Mouse (Mus musculus): ENCODE data around the gene Lgi4. TPM values are rescaled to one million over a fixed set of nuclear protein-coding genes. Genes with fewer than 3 reads are reported as not detected.
A peak's percentile ranks its signal among the peaks of the same experiment; 100 is the strongest.

Lgi4 gene
- total RNA-seq, 1 experiment from 2014 or later = 5.6 TPM

DNA sequence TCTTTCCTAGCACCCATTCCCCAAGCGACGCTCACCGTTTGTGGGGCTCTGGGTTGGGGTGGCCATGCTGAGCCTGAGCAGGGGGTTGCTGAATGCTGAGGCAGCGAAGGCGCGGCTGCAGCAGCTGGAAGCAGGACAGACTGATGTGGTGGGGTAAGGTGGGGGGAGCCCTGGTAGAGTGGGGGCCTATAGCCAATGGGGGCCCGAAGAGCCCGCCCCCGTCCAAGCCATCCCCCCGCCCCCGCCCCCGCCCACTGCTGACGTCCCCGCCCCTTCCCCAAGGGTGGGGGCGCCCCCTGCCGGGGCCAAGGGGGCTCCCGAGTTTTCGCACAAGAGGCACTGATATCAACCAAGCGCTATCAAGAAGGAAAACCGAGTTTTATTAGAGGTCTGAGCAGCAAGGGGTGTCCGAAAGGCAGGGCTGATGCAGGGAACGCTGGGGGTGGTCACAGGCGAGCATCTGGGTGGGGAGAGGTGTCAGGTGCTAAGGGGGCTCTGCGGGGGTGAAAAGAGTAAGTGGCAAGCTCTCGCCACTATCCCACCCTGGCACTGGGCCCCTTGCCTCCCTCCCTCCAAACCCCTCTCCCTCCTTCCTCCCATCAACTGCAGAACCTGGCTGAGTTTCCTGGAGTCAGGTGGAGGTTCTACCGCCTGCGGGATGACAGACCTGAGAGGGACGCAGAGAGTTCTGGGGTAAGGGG is 7.7 kb upstream of the Lgi4 start, which contains the start of gene Fxyd7:
TSS of gene Fxyd7 (minus strand) at position 147 of the 701 bp plus-strand sequence.
- no peak for DNase-seq

DNA sequence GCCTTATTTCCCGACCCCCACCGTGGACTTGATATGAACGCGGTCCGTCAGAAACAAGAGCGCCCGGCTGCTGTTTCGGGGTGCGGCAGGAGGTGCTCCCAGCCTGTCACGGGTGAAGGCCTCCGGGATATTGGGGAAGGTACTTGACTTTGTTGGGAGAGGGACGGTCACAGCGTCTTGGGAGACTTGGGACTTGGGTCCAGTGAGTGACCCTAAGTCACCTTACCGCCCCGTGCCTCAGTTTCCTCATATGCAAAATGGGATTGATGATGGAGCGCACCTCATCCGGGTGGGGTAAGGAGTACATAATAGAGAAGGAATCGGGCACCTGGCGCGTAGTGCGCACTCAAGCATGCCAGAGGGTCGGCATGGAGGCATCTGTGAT is 6.9 kb upstream of the Lgi4 start:
- DNase-seq = no peak

DNA sequence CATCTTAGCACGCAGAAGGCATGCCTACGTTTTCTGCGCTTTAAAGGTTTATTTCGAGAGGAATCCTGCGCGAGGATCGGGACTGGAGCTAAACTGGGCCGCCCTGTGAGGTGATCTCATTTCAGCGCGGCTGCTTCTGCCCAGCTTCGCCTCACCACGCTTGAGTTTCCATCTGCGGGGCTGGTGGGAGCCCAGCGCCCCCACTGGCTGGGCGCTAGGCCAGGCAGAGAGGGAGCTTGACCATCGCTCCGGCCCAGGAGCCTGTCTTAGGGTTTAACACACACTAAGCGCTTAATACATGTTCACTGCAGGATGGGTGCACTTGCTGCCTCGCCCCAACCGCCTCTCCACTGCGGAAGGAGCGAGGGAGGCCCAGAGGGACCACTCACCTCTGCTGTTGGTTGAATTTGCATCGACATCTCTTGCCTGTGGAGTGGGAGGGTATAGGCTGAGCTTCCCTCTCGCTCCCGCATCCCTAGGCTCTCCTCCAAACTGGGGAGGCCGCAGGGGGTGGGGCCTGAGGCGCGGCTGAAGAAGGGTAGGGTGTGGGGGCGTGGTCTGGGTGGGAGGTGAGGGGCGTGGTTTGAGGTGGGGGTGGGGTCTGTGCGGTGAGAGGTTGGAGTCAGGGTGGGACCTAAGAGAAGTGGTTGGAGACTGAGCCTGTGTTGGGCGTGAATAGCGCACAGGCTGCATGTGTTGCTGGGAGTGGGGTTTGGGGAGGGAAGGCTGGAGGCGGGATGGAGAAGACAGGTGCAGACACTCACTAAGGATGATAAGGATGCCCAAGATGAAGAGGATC is 6.3 kb upstream of the Lgi4 start:
- DNase-seq = peak; percentile 58

DNA sequence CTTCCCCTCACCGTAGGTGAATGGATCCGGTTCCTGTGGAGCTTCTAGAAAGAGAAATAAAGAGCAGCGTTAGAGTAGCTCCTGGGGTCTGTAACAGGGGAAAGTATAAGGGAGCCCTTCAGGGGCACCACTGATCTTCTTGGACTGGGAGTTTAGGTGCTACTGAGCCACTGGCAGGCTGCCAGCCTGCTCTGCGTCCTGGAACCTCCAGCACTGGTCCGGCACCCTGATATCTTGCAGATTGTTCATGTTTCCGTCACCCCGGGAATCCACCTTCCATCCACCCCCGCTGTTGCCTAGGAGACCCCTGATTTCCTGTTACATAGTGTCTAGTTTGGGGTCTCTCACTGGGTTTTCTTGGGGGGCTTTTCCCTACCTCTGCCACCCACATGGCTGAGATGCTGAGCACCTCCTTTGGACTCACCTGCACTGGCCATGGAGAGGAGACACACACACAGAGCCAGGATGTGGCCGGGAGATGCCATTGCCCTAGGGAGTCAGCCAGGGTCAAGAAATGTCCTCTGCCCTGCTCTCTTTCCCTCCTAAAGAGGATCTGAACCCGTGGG is 5.2 kb upstream of the Lgi4 start:
- no peak for DNase-seq

DNA sequence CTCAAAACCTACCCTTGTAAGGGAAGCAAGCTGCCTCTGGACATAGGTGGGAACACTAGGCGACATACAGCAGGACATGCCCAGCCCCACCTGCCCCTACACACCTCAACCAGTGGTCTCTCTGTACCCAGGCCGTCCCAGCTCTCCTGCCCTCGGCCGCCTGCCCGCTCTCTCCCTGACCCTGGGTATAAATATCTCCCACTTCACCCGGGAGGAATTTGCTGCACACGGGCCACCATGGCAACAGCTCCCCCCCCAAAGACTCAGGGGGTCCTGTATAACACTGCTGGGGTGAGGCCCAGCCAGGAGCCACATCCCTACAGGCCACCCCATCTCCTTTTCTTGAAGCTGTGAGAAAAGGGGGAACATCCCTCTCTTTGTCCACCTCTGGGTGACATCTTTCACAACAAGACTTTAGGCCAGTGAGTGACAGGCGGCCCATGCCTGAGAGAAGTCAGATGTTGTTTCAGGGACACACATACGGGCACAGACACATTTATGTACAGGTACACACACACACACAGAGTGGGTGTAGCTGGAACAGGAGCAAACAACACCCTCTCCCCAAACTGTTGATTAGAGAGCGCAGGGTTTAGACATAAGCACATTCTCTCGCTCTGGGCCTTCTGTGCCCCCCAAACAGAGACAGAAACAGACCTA is 4.4 kb upstream of the Lgi4 start:
- DNase-seq = peak; percentile 61

DNA sequence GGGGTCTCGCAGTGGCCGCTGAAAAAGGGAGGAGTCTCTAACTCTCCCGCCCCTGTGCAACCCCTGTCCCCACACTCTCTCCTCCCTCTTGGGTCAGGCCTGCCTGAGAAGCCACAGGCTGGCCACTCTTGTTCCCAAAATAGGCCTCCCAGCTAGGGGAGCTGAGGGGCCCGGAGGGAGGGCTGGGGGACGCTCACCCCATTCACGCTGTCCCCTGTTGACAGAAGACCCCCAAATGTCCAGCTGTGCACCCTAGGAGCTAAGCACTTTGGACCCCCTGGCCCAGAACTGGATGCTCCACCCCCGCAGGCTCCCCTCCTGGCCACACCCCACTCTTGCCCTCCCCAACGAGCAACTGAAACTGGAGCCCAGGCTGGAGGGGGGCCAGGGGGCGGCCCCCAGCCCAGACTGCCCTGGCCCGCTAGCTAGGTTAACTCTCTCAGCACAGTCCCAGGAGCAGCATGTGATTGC is 3.8 kb upstream of the Lgi4 start:
- peak; percentile 91 for DNase-seq

DNA sequence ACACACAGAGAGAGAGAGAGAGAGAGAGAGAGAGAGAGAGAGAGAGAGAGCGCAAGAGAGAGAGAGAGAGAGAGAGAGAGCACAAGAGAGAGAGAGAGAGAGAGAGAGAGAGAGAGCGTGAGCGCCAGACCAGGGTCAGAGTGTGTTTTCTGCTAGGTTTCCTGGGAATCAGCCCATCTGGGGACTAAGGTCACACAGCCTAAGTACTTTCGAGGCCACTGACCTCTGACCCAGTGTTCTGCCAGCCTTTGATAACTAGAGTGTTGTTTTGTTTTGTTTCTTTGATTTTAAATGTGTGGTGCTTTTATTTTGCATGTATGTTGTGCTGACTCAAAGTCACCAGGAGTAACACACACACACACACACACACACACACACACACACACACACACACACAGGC is 3.3 kb upstream of the Lgi4 start:
- no peak for DNase-seq

DNA sequence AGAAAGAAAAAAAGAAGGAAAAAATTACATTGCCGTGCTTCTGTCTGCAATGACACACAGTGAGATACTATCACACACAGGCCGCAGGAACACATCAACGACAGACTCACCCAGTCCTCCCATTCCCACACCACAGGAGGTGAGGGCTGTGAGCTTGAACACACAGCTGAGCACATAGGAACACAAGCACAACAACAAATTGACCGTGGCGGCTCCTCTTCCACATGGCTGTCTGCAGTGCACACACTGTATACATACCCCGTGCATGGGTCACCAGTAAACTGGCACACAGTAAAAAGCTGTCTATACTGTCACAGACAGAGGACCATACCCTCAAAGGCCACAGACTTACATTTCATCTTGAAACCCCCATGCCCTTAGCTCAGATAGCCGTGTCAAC is 2.7 kb upstream of the Lgi4 start:
- no peak for DNase-seq

DNA sequence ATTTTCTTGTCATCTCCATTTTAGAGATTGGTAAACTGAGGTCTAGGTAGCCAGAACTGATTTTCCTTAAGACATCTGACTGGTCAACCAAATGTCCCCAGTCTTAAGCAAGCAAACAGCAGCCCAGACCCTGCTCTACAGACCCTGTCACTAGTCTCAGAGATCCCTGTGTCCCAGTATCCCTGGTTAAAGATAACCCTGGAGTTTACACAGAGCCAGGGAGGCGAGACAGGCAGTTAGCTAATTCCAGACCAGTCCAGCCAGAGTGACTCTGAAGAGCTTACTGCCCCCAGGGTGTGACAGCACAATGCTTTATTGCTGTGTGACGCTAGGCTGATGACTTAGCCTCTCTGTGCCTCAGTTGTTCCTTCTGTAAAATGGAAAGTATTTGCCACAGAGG is 2.1 kb upstream of the Lgi4 start, which contains the start of gene Fxyd1:
TSS of gene Fxyd1 (minus strand) at position 129 of the 400 bp plus-strand sequence.
- no peak for DNase-seq

DNA sequence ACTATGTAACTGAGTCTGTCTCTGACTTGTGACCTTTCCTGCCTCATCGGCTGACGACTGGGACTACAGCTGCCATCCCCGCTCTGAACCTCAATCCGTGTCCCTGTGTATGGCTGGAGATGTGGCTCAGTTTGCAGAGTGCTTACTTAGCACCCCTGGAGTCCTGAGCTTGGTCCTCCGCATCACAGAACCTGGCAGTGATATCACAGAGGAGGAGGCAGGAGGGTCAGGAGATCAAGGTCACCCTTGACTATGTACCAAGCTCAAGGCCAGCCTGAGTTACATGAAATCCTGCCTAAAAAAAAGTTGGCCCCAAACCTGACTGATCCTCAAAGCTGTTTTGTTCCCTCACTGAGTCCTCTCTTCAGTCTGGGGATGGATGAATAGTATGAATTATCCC is 1.4 kb upstream of the Lgi4 start:
- DNase-seq = no peak

DNA sequence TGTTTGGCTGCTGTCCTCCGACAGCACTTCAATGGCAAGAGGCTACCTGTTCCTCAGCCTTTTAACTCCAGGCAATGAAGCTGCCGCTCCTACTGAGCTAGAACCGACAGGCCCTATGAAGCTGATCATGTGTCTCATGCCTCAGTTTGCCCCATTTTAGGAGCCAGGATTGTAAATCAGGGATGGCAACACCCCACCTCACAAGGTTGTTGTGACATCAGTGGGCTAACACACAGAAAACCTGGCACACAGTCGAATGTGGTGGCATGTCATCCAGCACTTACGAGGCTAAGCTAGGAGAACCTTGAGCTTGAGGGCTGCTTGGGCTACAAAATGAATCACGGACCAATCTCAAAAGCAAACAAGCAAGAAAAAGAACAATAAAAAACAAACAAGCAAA is 931 bp upstream of the Lgi4 start:
- peak; percentile 53 for DNase-seq

DNA sequence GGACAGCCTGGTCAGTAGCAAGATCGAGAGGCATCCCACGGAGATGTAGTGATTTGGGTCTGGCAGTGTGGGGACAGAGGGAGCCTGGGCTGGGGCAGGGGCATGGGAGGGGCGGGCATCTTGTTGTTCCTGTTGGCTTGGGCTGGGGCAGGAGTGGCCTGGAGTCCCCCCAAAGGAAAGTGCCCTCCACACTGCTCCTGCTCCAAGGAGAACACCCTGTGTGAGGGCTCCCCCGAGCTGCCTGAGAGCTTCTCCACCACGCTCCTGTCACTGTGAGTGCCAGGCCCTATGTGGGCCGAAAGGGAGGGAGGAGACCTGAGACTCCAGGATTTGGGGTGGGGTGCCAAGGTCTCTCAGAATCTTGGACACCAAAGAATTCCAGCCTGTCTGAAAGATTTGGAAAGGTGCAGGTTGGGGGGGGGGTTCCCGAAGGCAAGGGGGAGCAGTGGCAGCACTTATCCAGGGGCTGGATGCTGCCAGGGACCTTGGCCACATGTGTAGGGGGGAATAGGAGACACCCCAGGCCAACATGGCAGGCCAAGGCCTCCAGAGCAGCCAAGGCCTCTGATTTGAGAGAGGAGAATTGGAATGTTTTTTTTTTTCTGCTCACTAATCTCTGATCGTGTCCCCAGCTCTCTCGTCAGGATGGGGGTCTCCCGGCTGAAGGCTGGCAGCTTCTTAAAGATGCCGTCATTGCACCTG is 928 bp downstream of the Lgi4 start:
- DNase-seq = peak; percentile 13

DNA sequence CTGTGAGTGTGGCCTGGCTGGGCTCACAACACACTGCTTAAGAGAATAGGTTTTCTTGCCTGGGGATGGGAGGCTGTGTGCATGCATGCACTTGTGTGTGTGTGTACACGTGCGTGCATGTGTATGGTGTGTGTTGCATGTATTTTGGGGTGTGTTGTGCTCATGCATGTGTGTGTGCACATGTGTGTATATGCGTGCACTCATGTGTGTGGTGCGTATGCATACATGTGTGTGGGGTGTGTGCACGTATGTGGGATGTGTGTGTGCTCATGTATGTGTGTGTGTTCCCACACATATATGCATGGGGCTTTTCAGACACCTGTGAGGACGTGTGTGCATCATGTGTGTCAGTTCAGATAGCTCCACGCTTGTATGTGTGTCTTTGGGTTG is 1.5 kb downstream of the Lgi4 start:
- no peak for DNase-seq

DNA sequence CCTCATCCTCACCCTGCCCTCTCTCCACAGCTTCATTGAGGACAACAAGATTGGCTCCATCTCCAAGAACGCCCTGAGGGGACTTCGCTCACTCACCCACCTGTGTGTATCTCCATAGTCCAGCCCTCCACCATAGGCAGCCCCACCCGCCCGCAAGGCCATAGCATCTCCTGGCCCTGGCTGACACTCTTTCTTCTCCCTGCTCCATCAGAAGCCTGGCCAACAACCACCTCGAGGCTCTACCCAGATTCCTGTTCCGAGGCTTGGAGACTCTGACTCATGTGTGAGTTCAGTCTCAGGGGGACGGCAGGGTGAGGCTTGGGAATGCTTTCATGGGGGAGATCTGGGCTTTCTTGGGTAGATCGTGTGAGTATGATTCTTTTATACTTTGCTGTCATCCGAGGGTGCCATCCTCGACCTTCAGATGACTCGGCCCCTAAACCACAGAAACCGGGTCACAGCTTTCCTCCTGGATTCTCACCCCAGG is 4.0 kb downstream of the Lgi4 start:
- no peak for DNase-seq

DNA sequence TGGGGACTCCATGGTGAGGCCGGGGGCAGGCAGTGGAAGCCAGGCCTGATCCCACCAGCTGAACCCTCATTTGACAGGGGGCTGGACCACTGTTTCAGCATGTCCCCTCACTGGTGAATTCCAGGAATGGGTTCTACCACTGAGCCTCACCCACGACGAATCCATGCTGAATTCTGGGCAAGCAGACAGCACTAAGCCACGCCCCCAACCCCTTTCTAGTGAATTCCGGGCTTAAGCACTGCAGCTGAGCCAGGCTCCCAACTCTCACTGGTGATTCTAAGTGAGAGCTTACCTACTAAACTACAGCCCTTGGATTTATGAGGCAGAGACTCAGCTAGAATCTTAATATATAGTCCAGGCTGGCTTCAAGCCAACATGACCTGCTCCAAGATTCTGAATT is 8.7 kb downstream of the Lgi4 start:
- DNase-seq = peak; percentile 47

DNA sequence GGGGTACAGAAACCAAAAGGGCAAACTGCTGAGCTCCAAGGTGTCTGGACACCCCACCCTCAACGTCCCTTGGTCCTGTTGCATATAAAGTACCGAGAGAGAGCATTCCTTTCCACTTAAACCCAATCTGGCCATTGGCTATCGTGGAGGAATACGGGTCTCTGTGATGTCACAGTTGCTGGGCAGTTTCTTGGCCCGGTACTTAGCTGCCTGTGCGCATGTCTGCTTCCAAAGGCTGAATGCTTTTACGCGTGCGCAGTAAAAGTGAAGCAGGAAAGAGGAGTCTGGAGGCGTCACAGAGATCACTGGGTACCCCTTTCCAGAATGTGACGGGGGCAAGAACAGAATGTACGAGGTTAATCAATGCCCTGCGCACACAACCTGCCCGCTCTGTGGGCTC is 10.3 kb downstream of the Lgi4 start:
- no peak for DNase-seq

DNA sequence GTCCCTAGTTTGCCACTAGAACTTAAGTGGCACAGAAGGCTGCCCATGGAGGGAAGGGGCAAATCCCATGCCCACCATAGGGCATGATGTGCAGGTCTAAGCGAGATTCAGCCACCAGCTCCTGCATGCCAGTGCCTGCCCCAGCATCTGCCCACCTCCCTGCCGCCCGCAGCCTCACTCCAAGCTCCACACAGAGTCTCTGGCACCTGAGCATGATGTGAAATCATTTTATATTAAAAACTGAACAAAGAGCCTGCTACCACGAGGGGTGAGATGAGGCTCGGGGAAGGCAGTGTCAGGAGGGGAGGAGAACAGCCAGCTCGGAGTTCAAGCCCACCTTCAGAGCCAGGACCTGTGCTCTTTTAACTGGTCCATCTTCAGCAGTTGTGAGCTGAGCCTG is 11.2 kb downstream of the Lgi4 start:
- no peak for DNase-seq

DNA sequence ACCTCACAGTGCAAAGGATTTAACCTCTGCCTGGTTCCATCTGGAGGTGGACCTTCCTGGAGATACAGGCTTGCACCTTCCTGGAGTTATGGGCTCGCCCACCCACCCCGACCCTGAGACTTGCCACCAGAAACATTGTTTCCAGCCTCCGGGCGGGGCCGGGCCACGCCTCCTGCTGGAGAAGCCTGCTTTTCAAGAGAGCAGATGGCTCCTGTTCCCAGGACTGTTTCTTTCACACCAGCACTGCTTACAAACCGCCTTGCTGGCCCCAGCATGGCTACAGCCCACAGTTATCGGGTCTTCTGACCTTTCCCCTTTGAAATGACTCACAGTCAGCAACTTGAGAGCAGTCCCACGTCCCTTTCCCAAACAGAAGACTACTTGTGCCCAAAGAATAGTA is 13.2 kb downstream of the Lgi4 start:
- no peak for DNase-seq

DNA sequence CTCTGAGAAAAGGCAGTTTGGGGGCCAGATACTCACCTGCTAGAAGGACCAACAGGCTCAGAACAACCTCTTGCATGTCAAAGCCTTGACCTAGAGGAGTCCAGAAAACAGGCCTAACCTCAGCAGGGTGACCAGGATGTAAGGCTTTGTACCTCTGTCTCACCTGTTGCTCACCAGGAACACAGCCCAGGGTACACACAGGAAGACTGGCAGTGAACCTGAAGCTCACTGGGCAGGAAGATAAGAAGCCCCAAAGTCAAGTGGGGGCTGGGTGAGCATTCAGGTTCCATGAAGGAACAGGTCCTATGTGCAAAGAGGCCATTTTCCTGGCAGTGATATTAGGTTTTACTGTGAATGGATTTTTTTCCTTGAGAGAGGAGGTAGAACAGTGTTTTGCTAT is 14.4 kb downstream of the Lgi4 start:
- no peak for DNase-seq

DNA sequence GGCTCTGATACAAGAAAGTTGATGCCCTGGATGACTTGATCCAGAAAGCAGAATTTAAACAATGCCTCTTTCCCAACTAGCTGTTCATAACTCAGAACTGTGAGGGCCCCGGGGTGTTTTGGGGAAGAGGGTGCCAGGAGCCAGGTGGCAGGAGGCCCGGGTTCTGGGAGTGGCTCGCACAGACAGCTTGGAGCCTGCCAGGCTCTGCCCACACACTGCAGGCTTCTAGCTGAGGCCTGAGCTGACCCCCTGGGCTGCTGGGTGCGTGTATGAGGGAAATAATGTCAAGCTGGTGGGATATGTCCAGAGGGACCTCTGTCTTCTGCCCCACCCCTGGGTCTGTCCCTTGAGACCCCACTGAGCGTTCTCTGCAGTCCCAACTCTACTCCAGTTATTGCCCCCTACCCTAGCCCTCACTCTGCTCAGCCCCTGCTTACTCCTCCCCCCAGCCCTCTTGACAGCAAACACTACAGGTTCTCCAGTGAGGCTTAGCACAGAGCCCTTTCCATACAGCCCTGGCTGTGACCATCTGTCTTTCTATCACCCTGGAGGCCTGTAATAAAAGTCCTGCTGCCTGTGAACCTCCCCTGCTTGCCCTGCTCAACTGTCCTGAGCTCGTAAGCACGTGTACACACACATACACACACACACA is 15.0 kb downstream of the Lgi4 start:
- DNase-seq = no peak

DNA sequence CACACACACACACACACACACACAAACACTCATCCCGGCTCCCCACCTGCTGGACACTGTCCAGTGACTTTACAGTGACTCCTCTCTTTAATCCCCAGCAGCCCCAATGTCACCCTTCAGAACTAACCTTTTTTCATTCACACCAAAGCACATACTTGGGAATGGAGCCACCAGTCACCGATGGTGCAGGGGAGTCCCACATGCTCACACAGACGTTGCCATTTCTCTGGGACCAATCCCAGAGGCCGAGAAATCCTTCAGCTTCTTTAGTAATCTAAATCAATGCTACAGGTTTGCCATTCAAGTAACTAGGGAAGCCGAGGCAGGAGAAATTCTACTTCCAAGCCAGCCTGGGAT is 15.5 kb downstream of the Lgi4 start:
- no peak for DNase-seq

DNA sequence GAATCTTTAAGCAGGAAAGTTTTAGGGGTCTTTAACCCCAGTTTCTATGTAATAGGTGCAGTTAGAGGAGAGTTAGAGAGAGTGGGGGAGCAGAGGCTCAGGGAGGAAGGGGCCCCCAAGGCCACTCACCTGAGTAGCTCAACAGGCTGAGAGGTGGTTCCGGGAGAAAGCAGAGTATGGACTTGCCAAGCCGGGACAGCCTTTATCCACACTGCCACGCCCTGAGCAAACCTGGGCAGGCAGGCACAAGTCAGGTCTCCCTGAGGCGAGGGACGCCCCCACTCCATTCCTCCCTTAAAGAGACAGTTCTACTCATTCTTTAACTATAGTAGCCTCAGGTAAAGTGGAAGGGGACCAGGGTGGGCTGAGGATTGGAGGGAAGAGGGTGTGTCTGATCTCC is 17.4 kb downstream of the Lgi4 start, which contains the start of gene Fxyd3:
TSS of gene Fxyd3 (minus strand) at position 213 of the 400 bp plus-strand sequence.
- DNase-seq = no peak
